Mouse (Mus musculus): ENCODE results near the gene Gm45711.
"Not testable (repeated sequence)": the region's sequence is repeated elsewhere in the genome, so short reads cannot be mapped to it uniquely, and the experiment has no call there.

Gm45711 gene

DNA sequence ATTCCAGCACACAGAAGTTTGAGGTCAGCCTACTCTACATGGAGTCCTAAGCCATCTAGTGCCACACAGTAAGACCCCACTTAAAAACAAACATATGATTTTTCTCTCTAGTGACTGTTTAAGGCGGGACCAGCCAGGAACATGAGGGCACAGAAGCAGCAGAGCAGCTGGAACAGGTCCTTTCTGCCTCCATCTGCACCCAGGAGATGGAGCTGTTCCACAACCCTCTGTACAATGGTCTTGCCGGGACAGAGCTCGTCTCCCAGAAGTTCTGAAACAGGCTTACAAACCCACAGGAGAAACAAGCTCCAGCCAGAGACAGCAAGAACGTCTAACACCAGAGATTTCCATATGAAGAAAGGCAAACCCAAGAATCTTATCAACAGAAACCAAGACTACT is 3.4 kb upstream of the Gm45711 start:
- DNase-seq: no peak

DNA sequence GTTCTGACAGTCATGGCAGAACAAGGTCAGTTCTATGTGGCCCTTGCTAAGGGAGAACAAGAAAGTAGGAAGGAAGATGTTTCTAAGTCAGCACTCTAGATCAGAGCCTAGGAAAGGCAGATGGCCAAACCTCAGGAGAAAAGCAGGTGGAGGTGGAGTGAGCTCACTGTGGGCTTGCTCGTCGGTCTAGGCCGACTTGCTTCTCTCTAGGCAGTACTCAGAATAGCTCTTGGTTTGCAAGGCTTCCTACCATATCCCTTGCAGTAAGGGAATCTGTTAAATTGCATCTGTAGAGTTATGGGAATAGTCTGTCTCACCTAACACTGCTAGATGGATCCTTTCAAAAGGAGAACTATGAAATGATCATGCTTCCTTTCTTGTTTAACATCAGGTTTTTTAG is 2.1 kb upstream of the Gm45711 start:
- not testable (repeated sequence) for DNase-seq

DNA sequence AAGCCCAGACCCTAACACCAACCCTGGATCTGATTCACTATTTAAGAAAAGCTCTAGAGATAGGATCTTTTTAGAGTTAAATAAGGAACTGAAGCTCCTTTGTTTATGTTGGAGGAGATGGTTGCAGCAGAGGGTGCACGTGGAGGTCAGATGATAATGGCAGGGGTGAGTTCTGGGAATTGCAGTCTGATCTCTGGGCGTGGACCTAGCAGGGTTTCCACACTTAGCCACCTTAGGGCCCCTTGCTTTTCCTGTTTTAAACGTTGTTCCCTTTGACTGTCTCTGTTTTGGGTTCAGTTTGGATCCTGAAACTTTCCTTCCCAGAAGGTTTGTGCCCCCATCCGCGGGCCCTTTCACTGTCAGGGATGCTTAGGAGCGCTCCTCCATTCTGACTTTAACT is 1.5 kb downstream of the Gm45711 start:
- DNase-seq: not testable (repeated sequence)

DNA sequence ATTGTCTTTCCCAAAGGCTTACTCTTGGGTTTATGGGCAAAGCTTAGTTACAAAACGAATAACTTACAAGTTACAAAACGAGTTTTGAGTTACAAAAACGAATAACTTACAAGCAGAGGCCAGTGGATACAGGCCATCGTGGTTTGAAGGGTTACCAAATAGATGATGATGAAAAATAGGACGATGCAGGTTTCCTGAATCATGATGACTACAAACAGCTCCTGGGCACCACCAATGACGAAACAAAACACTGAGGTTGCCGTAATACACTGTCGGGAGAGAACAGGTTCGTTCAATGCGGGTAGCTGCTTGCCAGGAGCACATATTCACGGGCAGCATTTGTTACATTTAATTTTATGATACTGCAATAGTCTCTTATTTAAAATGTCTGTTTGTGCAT is 4.9 kb downstream of the Gm45711 start:
- DNase-seq: no peak

DNA sequence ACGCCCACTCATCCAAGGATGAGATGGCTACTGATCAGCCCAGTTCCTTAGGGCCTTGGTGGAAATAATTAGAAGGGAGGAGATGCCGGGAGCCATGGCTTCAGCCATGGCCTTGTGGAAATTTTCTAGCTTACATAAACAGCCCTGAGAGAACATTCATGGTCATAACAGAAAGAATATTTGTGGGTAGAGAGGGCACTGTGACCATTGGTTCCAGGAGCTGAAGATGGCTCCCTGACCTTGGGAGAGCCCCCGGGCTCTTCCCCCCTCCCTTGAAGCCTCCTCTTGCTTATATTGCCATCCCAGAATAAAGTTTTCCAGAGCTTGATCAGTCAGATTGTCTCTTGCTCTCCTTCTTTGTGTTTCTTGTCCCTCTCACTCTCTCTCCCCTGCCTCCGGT is 7.3 kb downstream of the Gm45711 start:
- DNase-seq: not testable (repeated sequence)

DNA sequence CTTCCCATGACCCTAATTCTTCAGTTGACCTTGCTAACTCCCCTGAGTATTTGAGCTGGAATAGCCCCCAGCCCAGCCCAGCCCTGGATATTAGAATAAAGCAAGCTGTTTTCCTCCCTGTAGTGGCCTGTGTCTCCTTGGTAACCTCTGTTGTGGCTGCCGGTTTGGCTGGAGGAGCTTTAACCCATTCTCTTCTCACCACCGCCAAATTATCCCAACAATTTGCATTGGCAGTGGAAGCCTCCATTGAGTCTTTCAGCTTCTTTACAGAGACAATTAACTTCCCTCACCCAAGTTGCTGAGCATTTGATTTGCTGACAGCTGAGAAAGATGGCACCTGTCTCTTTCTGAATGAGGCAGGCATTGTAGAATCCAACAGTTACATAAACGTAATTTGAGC is 8.3 kb downstream of the Gm45711 start:
- not testable (repeated sequence) for DNase-seq

DNA sequence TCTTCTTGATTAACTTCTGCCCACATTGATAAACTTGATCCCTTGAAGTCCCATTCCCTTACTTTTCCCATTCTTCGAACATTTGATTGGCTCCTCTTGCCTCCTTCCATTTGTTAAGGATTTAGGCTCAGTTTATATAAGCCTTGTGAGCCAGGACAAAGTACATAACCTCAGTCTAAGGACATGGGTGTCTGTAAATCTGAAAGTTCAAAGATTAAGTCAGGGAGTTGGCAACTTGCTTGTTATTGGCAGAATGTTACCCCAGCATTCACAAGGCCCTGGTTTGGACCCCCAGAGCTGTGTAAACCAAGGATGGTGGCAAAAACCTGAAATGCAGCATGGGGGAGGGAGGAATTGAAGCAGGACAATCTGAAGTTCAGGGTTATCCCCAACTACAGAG is 15.5 kb downstream of the Gm45711 start:
- no peak for DNase-seq

DNA sequence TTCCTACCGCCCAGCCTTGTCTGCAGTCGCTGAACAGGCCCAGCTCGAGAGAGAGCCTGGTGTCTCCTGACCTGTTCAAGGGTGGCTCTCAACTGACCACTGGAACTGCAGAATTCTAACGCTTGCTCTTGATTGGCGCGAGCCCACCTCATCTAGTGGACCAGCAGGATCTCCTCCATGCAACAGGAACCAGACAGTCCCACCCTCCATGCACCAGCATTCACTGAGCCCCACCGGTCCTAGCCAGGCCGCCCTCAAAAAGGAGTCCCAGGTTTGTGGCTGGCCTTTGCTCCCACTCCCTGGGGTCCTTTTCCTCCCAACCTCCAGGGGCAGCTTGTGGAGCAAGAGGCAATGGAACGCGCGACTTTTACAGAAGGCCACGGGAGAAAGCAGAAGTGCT is 16.8 kb downstream of the Gm45711 start, which contains the start of gene Cmtm2a:
Gene Cmtm2a (minus strand): TSS at position 101 of the 400 bp plus-strand sequence.
- not testable (repeated sequence) for DNase-seq

DNA sequence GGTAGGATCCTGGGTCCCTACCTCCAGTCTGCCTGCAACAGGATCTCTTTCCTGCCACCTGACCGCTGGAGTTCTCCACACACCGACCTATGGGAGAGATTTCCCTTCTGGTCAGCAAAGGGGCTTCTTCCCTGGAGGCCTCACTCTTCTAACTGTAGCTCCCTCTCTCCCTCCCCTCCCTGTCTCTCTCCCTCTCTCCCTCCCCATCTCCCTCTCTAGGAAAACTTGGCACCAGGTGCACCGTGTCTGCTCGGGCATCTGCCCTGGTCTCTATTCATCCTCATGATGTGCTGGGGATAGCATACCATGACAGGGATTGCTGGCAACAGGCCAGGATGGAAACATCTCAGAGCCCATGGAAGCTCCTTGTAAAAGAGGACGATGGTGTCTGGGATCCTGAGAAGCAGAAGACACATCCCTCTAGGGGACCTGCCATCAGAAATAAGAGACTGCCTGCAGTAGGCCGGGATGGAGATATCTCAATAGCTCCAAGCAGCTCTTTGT is 40.9 kb downstream of the Gm45711 start:
- DNase-seq: no peak

DNA sequence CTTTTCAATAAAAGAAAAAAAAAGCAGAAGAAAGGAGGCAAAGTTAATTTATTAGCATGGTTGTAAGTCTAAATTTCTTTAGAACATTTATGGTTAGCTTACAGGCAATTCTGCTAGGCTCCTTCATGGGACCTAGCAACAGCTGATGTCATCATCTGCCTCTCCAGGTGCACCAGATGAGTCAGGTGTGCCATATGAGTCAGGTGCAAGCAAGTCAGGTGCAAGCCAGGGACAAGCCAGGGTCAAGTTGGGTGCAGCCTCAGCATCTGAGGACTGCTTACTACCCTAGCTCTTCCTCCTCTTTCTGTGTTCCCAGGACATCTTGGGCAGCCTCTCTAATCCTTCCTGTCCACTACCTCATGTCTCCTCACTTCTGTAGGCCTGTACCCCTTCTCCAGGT is 41.5 kb downstream of the Gm45711 start:
- no peak for DNase-seq

DNA sequence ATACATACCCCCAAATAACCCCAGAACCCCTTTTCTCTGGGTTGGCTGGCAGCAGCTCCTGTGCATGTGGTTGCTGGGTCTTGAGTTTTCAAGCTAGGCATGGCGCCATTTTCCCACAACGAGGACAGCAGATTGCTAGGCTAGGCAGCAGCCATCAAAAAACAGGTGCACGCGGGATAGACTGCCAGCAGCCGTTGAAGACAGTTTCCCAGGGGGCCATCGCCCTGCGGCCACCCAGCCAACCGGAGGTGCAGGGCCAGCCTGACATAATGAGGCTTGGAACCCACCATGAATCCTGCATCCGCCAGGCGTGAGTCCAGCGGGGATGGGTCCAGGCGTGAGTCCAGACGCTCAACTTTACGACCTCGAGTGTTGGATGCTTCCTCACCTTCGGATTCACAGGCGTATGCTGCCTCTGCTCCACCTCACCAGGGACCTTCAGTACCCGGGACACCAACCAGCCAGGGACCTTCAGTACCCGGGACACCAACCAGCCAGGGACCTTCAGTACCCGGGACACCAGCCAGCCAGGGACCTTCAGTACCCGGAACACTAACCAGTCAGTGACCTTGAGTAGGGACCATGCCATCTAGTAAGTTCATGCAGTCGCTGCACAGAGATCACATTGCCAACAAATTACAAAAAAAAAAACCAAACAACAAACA is 45.5 kb downstream of the Gm45711 start:
- DNase-seq: not testable (repeated sequence)

DNA sequence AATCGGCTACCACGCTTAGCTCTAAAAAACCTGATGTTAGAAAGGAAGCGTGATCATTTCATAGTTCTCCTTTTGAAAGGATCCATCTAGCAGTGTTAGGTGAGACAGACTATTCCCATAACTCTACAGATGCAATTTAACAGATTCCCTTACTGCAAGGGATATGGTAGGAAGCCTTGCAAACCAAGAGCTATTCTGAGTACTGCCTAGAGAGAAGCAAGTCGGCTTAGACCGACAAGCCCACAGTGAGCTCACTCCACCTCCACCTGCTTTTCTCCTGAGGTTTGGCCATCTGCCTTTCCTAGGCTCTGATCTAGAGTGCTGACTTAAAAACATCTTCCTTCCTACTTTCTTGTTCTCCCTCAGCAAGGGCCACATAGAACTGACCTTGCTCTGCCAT is 48.1 kb downstream of the Gm45711 start:
- not testable (repeated sequence) for DNase-seq

DNA sequence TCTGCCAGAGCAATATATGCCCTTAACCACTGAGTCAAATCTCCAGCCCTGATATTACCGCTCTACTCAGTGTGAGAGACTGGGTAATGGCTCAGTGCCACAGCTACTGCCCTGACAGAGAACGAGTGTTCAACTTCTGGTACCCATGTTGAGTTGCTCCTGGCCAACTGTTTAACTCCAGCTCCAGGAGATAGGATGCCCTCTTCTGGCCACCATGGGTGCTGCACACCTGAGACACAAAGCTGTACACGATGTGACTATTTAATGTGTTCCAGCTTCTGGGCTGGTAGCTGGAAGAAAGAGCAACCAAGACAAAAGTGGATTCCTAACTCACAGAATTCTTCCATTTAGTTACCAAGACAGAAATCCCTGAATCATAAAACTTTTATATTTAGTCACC is 56.9 kb downstream of the Gm45711 start:
- DNase-seq: peak; percentile 54

DNA sequence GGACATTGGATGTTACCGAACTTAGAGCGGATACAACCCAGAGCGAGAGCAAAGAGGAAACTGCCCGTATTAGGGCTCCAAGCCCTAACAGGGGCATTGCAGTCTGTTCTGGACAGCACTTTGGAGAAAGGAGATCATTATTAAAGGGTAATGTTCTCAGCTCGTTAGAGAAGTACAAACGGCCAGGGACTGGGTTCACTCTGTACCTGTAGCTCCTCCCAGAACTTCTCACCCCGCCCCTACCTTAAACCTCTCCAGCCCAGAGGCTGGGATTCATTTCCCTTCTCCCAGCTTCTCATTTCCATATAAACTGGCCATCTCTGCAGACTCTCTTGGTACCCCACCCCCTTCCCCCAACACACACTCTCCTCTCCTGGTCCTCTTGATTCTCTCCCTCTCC is 58.4 kb downstream of the Gm45711 start:
- DNase-seq: no peak

DNA sequence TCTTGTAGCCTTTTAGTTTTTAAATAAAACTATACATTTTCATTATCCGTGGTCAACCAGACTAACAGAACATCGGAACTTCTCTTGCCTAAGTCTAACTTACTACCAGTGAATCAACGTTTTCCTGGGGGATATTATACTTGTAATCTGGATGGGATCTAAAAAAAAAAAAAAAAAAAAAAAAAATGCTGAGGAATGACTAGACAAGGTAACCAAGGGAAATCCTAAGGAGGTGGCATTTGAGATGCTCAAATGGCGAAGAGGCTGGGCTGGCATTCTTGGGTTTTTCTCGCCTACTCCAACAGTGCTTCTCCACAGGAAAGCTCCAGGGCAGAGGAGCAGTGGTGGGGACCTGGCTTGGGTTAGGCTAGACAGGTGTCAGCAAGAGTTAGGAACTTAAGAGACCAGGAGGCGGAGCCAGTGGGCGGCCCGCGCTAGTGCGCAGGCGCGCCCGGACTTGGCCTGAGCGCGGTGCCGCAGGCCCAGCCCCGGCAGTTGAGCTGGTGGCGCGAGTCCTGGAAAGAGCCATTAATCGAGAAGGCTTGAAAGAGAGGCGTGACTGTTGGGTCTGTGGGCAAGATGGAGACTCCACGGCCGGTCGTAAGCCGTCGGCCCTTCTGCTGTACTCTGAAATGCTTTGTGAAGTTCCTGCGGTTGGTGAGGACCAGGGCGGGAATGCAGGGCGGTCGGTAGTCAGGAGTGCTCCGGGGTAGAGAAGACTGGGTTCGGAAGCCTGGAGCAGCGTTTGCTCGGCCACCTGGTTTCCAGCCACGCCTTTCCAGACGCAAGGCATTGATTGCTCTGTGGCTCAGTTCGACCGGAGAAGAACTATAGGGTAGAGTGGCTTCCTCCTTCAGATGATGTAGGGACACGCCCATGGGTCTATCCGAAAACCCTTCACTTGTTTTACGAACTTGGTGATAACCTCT is 59.2 kb downstream of the Gm45711 start, which contains the start of gene Cklf:
Gene Cklf (plus strand): TSS at position 423 of the 929 bp plus-strand sequence.
- peak; percentile 86 for DNase-seq

DNA sequence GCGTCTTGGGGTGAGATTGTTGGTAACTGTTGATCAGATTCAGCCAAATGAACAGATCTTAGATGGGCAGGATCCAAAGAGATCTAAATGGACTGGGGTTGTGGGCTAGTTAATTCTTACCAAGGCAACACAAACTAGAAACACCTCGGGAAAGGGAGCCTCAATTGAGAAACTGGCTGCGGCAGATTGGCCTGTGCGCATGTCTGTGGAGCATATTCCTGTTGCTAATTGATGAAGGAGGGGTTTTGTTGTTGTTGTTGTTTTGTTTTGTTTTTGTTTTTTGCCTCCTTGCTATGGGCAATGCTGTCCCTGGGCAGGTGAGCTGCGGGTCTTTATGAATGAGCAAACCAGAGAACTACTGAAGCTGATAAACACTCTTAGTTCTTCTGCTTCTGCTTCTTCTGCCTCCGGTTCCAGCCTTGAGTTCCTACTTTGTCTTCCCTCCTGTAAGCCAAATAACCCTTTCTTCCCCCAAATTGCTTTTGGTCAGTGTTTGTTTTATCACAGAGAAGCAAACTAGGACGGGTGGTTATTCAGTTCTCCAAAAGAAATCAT is 60.4 kb downstream of the Gm45711 start:
- no peak for DNase-seq

DNA sequence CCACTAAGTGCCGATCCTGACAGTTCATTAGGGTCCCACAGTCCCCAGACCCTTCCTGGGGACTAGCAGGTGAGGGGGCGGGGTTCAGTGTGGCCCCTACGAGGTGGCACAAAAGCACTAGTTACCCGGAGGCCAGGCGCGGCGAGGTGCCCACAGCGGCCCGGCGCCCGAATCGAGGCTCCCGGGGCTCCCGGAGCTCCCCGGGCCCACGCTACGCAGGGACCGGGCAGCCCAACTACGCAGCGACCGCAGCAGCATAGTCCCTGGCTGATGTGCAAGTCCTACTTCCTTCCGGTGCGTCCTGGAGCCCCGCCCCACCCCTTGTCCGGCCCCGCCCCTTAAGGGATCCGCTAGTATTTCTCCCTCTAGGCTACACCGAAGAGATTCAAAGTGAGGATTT is 61.6 kb downstream of the Gm45711 start, which contains the start of gene Tk2:
Gene Tk2 (minus strand): TSS at position 283 of the 400 bp plus-strand sequence.
- peak; percentile 74 to 81 for DNase-seq

DNA sequence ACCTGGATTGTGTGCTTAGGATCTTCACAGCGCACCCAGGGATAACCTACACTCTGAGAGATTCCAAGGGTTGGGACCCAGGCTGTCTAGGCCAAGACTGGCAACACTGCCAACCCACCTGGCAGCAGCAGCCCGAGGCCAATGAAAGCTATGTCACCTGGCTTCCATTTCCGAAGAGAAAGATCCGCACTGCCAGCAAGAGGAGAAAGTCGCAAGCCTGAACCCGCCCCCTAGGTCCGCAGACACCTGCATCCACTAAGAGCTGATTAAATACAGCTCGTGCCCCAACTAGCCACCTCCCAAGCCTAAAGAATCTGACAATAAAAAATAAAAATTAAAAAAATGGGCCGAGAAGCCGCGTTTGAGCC is 62.0 kb downstream of the Gm45711 start:
- peak in 1 of 2 experiments; percentile 50 for DNase-seq

DNA sequence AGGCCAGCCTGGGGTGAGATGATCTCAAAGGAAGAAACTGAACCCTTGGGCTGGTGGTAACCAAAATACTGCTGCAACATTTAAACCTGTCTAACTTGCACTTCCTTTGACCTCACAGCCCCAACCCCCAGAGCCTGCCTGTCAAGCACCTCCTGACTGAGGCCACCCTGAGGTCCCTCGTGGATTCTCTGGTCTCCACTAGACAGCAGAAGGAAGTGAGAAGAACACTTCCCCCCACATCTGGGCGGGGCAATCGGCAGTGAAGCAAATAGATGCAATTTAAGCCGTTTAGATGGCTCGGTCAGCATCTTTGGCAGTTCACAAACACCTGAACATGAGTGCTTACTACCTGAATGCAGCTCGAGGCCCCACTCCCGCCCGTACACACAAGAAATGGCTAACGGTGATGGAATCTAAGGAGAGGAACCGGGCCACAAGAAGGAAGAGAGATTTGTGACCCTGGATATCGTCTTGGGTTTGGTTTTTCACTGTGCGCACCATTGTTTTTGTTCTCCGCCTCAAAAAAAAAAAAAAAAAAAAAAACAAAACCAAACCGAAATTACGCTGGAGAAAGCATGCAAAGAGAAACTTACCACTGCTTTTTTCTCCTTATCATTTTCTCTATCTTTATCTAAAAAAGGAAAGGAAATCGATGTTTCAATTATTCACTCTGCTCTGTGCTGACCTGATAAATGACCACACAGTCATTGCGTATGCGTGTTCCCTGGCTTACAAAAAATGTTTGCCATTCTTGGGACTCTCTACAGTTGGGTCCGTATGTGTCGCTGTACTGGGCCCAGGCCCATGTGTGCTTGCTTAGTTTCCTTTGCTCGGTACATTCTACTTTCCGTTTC is 62.6 kb downstream of the Gm45711 start:
- DNase-seq: peak; percentile 42 to 58

DNA sequence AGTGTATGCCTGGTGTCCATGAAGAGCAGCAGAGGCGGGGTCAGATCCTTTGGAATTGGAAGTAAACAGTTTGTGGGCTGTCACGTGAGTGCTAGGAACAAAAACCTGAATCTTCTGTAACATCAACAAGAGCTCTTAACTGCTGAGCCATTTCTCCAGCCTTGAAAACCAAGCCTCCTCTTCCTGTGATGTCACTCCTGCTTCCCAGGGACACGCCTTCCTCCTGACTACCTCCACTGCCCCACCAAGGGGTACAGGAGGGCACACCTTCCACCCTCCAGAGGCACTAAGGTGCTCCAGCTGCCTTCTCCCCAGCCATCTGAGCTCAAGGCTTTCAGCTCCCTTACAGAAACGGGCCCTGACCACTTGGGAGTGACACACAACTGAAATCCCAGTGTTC is 63.3 kb downstream of the Gm45711 start:
- no peak for DNase-seq

DNA sequence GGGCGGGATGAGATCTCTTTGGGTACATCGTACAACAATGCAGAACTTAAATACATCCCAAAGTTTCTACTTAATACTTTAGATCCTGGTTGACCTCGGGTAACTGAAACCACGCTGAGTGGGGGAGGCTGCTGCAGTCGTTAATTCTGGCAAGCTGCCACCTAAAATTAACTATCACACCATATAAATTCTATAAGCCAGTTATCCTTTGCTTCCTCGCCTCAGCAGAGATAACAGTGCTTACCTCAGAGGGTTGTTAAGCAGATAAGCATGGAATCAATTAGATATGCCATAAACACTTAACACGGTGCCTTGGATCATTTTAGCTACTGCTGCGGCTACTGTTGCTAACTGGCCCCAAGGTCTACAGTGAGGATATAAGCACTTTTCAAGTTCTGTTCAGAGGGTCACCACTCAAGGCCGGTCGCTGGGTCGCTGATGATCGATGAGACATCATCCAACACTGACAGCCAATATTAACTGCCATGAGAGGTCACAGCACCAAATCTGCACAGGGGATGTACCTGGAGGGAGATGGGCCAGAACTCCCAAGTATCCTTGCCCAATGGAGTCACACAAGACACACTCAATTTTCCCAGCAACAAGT is 67.7 kb downstream of the Gm45711 start:
- no peak for DNase-seq

DNA sequence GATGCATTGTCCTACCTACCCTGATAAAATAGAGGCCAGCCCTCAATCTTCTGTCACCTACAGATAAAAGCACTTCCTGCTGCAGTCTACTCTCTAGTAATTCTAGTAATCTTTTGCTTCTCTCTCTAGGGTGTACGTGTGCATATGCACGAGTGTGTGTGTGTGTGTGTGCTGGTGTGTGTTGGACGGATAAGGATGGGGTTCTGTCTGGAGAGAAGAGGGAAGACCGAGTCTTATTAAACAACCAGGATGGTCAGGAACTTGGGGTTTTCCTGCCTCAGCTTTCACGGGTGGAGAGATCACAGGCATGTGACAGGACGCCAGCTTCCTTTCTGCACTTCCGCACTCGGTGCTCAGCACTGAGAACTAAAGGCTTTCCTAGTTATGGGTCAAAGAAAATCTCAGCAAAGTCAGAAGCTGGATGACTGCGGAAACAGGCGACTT is 70.4 kb downstream of the Gm45711 start:
- DNase-seq: peak; percentile 46 to 53

All from thymus, postnatal 36 days (tissue).